Mouse (Mus musculus) intestine, embryonic 14.5 days (tissue): ENCODE measurements around the gene Hoxd4. TPM values are rescaled to one million over a fixed set of nuclear protein-coding genes. Genes with fewer than 3 reads are reported as not detected.

ENCODE experiments used
- ATAC-seq: fragments of 200-750 bp; cut with Nextera tagmentation; replicated peaks from 2 replicates; pipeline ENCODE4 v1.8.0; 2017; ENCODE audit warnings: low read depth, moderate number of reproducible peaks, moderate TSS enrichment, moderate library complexity; ENCODE audit not compliant: low FRiP score, low TSS enrichment
- DNase-seq: peaks from one replicate; pipeline ENCODE4 v3.0.0-alpha.2; 2018; ENCODE audit warnings: low spot score
- H3K27ac ChIP-seq: fragments of 300-500 bp; sonication (generic); 2 replicates; pipeline ENCODE4 v1.5.1; 2014; ENCODE audit warnings: low read depth, mild to moderate bottlenecking, control low read depth
- H3K27me3 ChIP-seq: fragments of 300-500 bp; sonication (generic); replicated peaks from 2 replicates; pipeline ENCODE4 v1.6.1; 2014; ENCODE audit warnings: low read length, control low read depth; ENCODE audit not compliant: control insufficient read depth, insufficient read depth
- H3K36me3 ChIP-seq: fragments of 300-500 bp; sonication (generic); 2 replicates; pipeline ENCODE4 v1.6.1; 2014; ENCODE audit warnings: low read length, control low read depth; ENCODE audit not compliant: control insufficient read depth, insufficient read depth
- H3K4me1 ChIP-seq: fragments of 300-500 bp; sonication (generic); replicated peaks from 2 replicates; pipeline ENCODE4 v1.6.1; 2014; ENCODE audit warnings: low read length, control low read depth, mixed read lengths; ENCODE audit not compliant: control insufficient read depth, insufficient read depth
- H3K4me2 ChIP-seq: fragments of 300-500 bp; sonication (generic); 2 replicates; pipeline ENCODE4 v1.6.1; 2014; ENCODE audit warnings: low read length
- H3K4me3 ChIP-seq: fragments of 300-500 bp; sonication (generic); 2 replicates; pipeline ENCODE4 v1.5.1; 2014; ENCODE audit warnings: low read depth, low read length, control low read depth, mixed read lengths
- H3K9ac ChIP-seq: fragments of 300-500 bp; sonication (generic); 2 replicates; pipeline ENCODE4 v1.6.1; 2014; ENCODE audit warnings: mild to moderate bottlenecking, low read length
- H3K9me3 ChIP-seq: fragments of 300-500 bp; sonication (generic); 2 replicates; pipeline ENCODE4 v1.6.1; 2016; ENCODE audit warnings: low read length, control low read depth; ENCODE audit not compliant: control insufficient read depth
- WGBS: fragments of 180-500 bp; shearing (Covaris S2); extraction: QIAGEN DNeasy Blood & Tissue Kit; methylation state at CpG from one replicate; pipeline ENCODE4 v1.1.7; 2014; 5-methylcytosine and 5-hydroxymethylcytosine counted together
- polyA plus RNA-seq: library from polyadenylated mRNA; unstranded; fragments of >200 nt; fragmentation: Nextera tagmentation; extraction: Ambion mirVana; gene quantifications from 2 replicates; pipeline ENCODE4 v1.2.1, GENCODE M21; 2014

Hoxd4 gene
- polyA plus RNA-seq, 1 experiment from 2014 or later: 1.6 TPM

DNA sequence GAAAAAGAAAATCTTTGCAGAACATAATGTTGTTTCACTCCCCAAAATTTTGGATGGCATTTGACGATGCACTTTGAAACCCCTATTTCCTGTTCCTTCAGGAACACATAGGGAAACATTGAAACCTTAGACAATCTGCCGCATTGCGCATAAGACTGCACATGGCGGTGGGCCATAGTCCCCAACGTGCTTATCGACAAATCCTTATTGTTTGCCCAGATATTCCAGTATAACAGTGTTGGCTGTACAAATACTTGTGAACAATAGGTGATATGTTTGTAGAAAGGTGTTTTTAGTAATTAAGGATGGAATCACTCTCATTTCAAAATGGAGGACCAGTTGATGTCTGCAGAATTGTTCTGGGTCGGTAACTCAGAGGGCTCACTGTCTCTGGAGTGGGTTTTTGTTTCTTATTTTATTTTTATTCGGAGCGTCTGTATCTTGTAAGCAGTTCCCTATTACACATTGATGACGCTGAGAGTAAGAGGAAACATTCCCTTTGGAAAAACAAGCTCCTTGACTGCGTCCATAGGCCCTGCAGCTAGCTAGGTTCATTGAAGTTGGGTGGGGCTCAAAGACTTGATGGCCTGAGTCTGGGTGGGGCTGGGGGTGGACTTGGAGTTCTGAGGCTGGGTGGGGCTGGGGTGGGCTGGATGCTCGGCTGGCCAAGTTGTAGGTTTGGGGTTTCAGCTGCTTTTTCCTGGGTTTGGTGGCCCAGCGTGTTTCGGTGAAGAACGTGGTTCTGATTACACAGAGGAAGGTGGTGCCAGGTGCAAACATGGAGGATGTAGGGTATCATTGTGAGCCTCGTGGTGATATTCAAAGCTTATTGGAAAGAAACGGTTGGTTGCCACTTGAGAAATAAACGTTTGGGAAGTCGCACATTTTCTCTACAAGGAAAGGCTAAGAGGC, 1.8 kb downstream of the Hoxd4 start:
- 0 out of 2 replicates have a peak, but pooled peaks cover 3% of the 10 kb centered on the region for H3K4me1 ChIP-seq
- peak overlapping the region; percentile 62 for H3K4me2 ChIP-seq
- ATAC-seq (no peak), DNase-seq (no peak)
- H3K9me3 ChIP-seq: no peaks in the 10 kb centered on the region
- peak overlapping the region; percentile 51; the same call in 1 of the 2 replicates for H3K9ac ChIP-seq
- WGBS: 18% methylated on average over 19 of the region's 19 CpGs
- peaks cover 65% of the 10 kb centered on the region for H3K27me3 ChIP-seq
- H3K4me3 ChIP-seq: peak overlapping the region; percentile 59
- H3K36me3 ChIP-seq: no peaks in the 10 kb centered on the region
- H3K27ac ChIP-seq: peak overlapping the region; percentile 1; the same call in 1 of the 2 replicates

GRCm38 (mm10) chr2:74714156-74714789, 2.5 kb downstream of the Hoxd4 start:
- DNase-seq: no peak
- H3K4me1 ChIP-seq: 0 out of 2 replicates have a peak, but pooled peaks cover 3% of the 10 kb centered on the region
- peaks cover 61% of the 10 kb centered on the region for H3K27me3 ChIP-seq
- peak overlapping the region; percentile 62 for H3K4me2 ChIP-seq
- H3K9ac ChIP-seq: peak overlapping the region; percentile 23; the same call in 1 of the 2 replicates
- peak overlapping the region; percentile 59 for H3K4me3 ChIP-seq
- WGBS: 13% methylated on average over 18 of the region's 18 CpGs
- H3K36me3 ChIP-seq: no peaks in the 10 kb centered on the region
- H3K27ac ChIP-seq: peak overlapping the region; percentile 1; the same call in 1 of the 2 replicates
- ATAC-seq: no peak
- no peaks in the 10 kb centered on the region for H3K9me3 ChIP-seq

GRCm38 (mm10) chr2:74714881-74715280, 3.2 kb downstream of the Hoxd4 start:
- peak overlapping the region; percentile 14; the same call in 1 of the 2 replicates for H3K9ac ChIP-seq
- H3K36me3 ChIP-seq: no peaks in the 10 kb centered on the region
- 0 out of 2 replicates have a peak, but pooled peaks cover 3% of the 10 kb centered on the region for H3K4me1 ChIP-seq
- H3K4me2 ChIP-seq: peak overlapping the region; percentile 62
- no peak for DNase-seq
- H3K4me3 ChIP-seq: peak overlapping the region; percentile 14; the same call in 1 of the 2 replicates
- H3K27me3 ChIP-seq: peaks cover 61% of the 10 kb centered on the region
- WGBS: 3% methylated on average over 14 of the region's 14 CpGs
- H3K27ac ChIP-seq: peak overlapping the region; percentile 1; the same call in 1 of the 2 replicates
- peak; percentile 58; the same call in 1 of the 2 replicates for ATAC-seq
- no peaks in the 10 kb centered on the region for H3K9me3 ChIP-seq

DNA sequence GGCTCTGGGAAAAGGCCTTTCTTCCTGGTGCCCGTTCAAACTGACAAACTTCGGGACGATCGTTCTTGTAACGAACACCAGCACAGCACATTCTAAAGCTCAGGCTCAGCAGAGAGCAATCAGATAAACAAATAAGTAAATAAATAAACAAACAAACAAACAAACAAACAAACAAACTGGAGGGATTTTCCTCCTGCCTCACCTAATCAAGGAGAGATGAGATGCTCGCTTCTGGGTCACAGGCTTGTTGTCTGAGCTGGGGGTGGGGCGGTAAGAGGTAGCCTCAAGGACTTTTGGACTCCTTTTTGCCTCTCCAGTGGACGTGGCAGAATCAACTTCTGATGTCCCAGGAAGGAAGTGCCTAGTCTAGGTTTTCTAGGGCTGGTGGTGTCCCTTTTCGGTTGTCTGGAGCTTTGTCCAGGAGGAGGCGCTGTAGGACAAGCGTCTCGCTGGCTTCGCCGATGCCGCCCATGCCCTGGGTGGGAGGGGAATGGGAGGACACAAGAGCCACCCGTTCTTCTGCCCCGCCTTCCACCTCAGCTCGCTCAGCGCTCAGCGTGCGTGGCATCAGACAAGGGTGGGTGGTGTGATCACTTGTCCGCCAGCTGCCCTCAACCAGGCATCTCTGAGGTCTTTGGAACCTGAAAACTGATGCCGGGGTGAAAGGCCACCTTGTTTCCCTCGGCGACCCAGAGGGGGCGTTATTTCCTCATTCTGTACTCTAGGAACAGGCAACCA, 3.9 kb downstream of the Hoxd4 start:
- H3K27ac ChIP-seq: no peak overlapping the region
- H3K27me3 ChIP-seq: peaks cover 60% of the 10 kb centered on the region
- ATAC-seq: peak; percentile 72
- no peaks in the 10 kb centered on the region for H3K9me3 ChIP-seq
- 0 out of 2 replicates have a peak, but pooled peaks cover 3% of the 10 kb centered on the region for H3K4me1 ChIP-seq
- no peaks in the 10 kb centered on the region for H3K36me3 ChIP-seq
- peak overlapping the region; percentile 25 for H3K4me3 ChIP-seq
- DNase-seq: peak; percentile 99
- no peak overlapping the region for H3K9ac ChIP-seq
- peak overlapping the region; percentile 62 for H3K4me2 ChIP-seq
- 3% methylated on average over 26 of the region's 26 CpGs for WGBS

DNA sequence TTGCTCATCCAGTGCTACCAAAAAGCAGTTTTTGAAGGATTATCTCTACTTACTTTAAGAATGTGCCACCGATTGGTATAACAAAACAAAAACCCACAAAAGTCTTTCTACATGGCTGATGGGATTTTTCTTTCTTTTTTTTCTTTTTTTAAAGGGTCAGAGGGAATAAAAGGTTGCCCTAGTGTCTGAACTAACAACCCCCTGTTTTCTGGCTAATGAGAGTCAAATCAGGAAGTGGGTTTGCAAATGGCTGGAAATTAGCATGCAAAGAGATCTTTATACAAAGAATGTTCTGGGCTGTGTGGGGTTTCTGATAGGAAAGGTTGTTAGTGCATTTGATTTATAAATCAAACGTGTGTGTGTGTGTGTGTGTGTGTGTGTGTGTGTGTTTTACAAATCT, 8.7 kb downstream of the Hoxd4 start:
- H3K9ac ChIP-seq: no peak overlapping the region
- no peaks in the 10 kb centered on the region for H3K36me3 ChIP-seq
- no peak for ATAC-seq
- WGBS: 36% methylated on average over 2 of the region's 2 CpGs
- no peak overlapping the region for H3K4me3 ChIP-seq
- H3K4me1 ChIP-seq: peaks cover 22% of the 10 kb centered on the region
- no peaks in the 10 kb centered on the region for H3K9me3 ChIP-seq
- peaks cover 74% of the 10 kb centered on the region for H3K27me3 ChIP-seq
- no peak overlapping the region for H3K4me2 ChIP-seq
- DNase-seq: no peak
- H3K27ac ChIP-seq: no peak overlapping the region

- no peak overlapping the region for H3K27ac ChIP-seq
- H3K36me3 ChIP-seq: no peaks in the 10 kb centered on the region
- no peak overlapping the region for H3K4me2 ChIP-seq
- peaks cover 80% of the 10 kb centered on the region for H3K27me3 ChIP-seq
- no peaks in the 10 kb centered on the region for H3K9me3 ChIP-seq
- H3K4me3 ChIP-seq: no peak overlapping the region
- DNase-seq (peak; percentile 68), ATAC-seq (0 out of 2 replicates have a peak, but pooled peaks have one; percentile 51)
- H3K4me1 ChIP-seq: peaks cover 19% of the 10 kb centered on the region
- no peak overlapping the region for H3K9ac ChIP-seq
- WGBS: 27% methylated on average over 5 of the region's 5 CpGs
Observed at GRCm38 (mm10) chr2:74720955-74721491, 9.3 kb downstream of the Hoxd4 start.

- H3K27me3 ChIP-seq: peaks cover 83% of the 10 kb centered on the region
- H3K9me3 ChIP-seq: no peaks in the 10 kb centered on the region
- H3K4me2 ChIP-seq: peak overlapping the region; percentile 26
- H3K4me3 ChIP-seq: 0 out of 2 replicates have a peak overlapping the region, but pooled peaks have one; percentile 2
- H3K36me3 ChIP-seq: no peaks in the 10 kb centered on the region
- ATAC-seq (no peak), DNase-seq (peak; percentile 62)
- peaks cover 19% of the 10 kb centered on the region for H3K4me1 ChIP-seq
- 16% methylated on average over 6 of the region's 6 CpGs for WGBS
- H3K9ac ChIP-seq: no peak overlapping the region
- H3K27ac ChIP-seq: no peak overlapping the region
Observed at GRCm38 (mm10) chr2:74721882-74722281, 10.2 kb downstream of the Hoxd4 start.

GRCm38 (mm10) chr2:74722949-74723348, 11.2 kb downstream of the Hoxd4 start:
- Histone ChIP-seq H3K27ac (no peak overlapping the region), H3K9me3 (no peaks in the 10 kb centered on the region), H3K4me3 (no peak overlapping the region), H3K36me3 (no peaks in the 10 kb centered on the region), H3K4me1 (peaks cover 25% of the 10 kb centered on the region), H3K27me3 (peaks cover 86% of the 10 kb centered on the region), H3K9ac (no peak overlapping the region), H3K4me2 (peak overlapping the region; percentile 26; the same call in 1 of the 2 replicates)
- ATAC-seq: no peak
- 47% methylated on average over 8 of the region's 8 CpGs for WGBS
- DNase-seq: no peak
